ENCODE assay signal across 7 mouse cellular contexts in the genomic region with DNA sequence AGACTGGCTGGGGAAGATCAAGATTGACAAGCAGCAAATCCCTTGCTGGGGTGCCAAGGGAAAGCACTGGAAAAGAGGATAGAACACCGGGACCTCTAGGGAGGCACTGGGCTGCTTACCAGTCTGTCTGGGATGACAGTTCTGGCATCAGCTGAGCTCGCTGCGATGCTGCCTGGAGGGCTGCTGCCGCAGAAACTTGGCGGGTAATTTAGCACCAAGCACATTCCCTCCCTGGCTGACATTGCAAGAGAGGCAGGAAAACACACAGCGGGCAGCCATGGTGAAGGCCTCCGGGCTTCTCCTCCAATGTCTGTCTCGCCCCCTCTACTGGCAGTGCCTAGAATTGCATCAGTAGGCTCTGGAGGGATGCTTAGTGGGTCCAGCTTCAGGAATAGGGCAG. TPM values are rescaled to one million over a fixed set of nuclear protein-coding genes. Genes with fewer than 3 reads are reported as not detected.
DNase-seq lines count a peak whose midpoint lies in the region; ATAC-seq and TF ChIP-seq lines count a peak whose summit lies in the region.

No protein-coding gene starts in this region.

- intact Hi-C loops in left cerebral cortex, postnatal 4 days (cut with DNase I): loop anchor here (10.0 kb wide), 1 partner anchor 317 kb away; no protein-coding TSS in a partner anchor

- H3K27me3 ChIP-seq in embryonic facial prominence, embryonic 10.5 days (replicated peaks; ENCODE audit: low read depth, poor library complexity, severe bottlenecking): no peaks in the 10 kb centered on the region
- H3K27me3 ChIP-seq in midbrain, embryonic 13.5 days: no peaks in the 10 kb centered on the region
- no peaks in the 10 kb centered on the region for H3K27me3 ChIP-seq in spleen, adult 2 months (ENCODE audit: control insufficient read depth, insufficient read depth, low read length)

- H3K4me1 ChIP-seq in embryonic facial prominence, embryonic 10.5 days: peaks cover 6% of the 10 kb centered on the region
- peaks cover 5% of the 10 kb centered on the region; the same call in 1 of the 2 replicates for H3K4me1 ChIP-seq in midbrain, embryonic 13.5 days (replicated peaks)
- no peaks in the 10 kb centered on the region for H3K4me1 ChIP-seq in spleen, adult 2 months (ENCODE audit: control insufficient read depth, insufficient read depth, insufficient read length)

- TF ChIP-seq POLR2A in spleen, adult 2 months (IDR thresholded peaks at IDR 0.05; ENCODE audit: low read depth, low read length): no peak

- DNase-seq in adrenal gland, postnatal 10 days: peak; percentile 86
- peak; percentile 85 for DNase-seq in embryonic facial prominence, embryonic 10.5 days (ENCODE audit: low spot score)
- DNase-seq in heart, adult 11 months: peak; percentile 95
- peak; percentile 43 for DNase-seq in kidney, adult 11 months
- peak; percentile 85 for DNase-seq in left cerebral cortex, postnatal 4 days
- DNase-seq in spleen, adult 2 months (ENCODE audit: low read depth in 1 of 2, low spot score in 2 of 2): peak; percentile 5 to 54

- no peaks in the 10 kb centered on the region for H3K36me3 ChIP-seq in embryonic facial prominence, embryonic 10.5 days (replicated peaks)
- no peaks in the 10 kb centered on the region for H3K36me3 ChIP-seq in midbrain, embryonic 13.5 days
- H3K36me3 ChIP-seq in spleen, adult 2 months (ENCODE audit: control insufficient read depth, insufficient read depth, low read length): no peaks in the 10 kb centered on the region

- peak overlapping the region; percentile 75 for H3K27ac ChIP-seq in embryonic facial prominence, embryonic 10.5 days (replicated peaks)
- H3K27ac ChIP-seq in midbrain, embryonic 13.5 days: no peak overlapping the region
- H3K27ac ChIP-seq in spleen, adult 2 months (ENCODE audit: insufficient read depth, low read length): no peak overlapping the region

- WGBS in embryonic facial prominence, embryonic 10.5 days: 5% methylated on average over 8 of the region's 8 CpGs
- 3% methylated on average over 8 of the region's 8 CpGs for WGBS in midbrain, embryonic 13.5 days
- WGBS in spleen, adult 2 months: 14% methylated on average over 8 of the region's 8 CpGs

- H3K4me2 ChIP-seq in midbrain, embryonic 13.5 days (replicated peaks): peak overlapping the region; percentile 41

- no peak overlapping the region for H3K9ac ChIP-seq in midbrain, embryonic 13.5 days (replicated peaks)

- TF ChIP-seq CTCF in spleen, adult 2 months (IDR thresholded peaks at IDR 0.05; ENCODE audit: extremely low read depth, insufficient read depth, insufficient read length, insufficient replicate concordance): peak; percentile 61; the same call in 1 of the 2 replicates

- no peaks in the 10 kb centered on the region for H3K9me3 ChIP-seq in embryonic facial prominence, embryonic 10.5 days
- no peaks in the 10 kb centered on the region for H3K9me3 ChIP-seq in midbrain, embryonic 13.5 days

- ATAC-seq in midbrain, embryonic 13.5 days: peak; percentile 73; the same call in 1 of the 2 replicates

- H3K4me3 ChIP-seq in embryonic facial prominence, embryonic 10.5 days: peak overlapping the region; percentile 45
- H3K4me3 ChIP-seq in midbrain, embryonic 13.5 days (replicated peaks): no peak overlapping the region
- H3K4me3 ChIP-seq in spleen, adult 2 months (ENCODE audit: extremely low read depth, insufficient read depth, insufficient read length): no peak overlapping the region

RNA-seq across cellular contexts. Expression of a gene that starts 51.0 kb away (rescaled TPM):
- 10 to 100 TPM; 21.8 to 24.7 TPM for total RNA-seq in adrenal gland, postnatal 10 days (2021)
- 26.3 and 28.0 TPM in 2 replicates for polyA plus RNA-seq in embryonic facial prominence, embryonic 10.5 days (2016; fragmentation: Nextera tagmentation; extraction: Ambion mirVana)
- 10 to 100 TPM; 19.1 to 20.4 TPM for total RNA-seq in left cerebral cortex, postnatal 4 days (2021)
- polyA plus RNA-seq in midbrain, embryonic 13.5 days (2015; fragmentation: Nextera tagmentation; extraction: Ambion mirVana): 31.8 and 32.1 TPM in 2 replicates
- 12.9 and 13.3 TPM in 2 replicates for polyA plus RNA-seq in spleen, adult 2 months (2012; rRNA removed)

Comparison
In these comparisons a context has a peak if more than half of its experiments do, and no peak if none do; other contexts are left out.
1. DNase-seq: peak in every context shown above with its lines; median percentile 95 in heart, adult 11 months; 86 in adrenal gland, postnatal 10 days; 85 in embryonic facial prominence, embryonic 10.5 days; 85 in left cerebral cortex, postnatal 4 days; 43 in kidney, adult 11 months; 30 in spleen, adult 2 months.